Mouse (Mus musculus) cerebellum, postnatal 10 days (tissue): ENCODE results near the gene Lbx1.

Experiments used
- DNase-seq, 2 experiments: peaks; one replicate each; pipeline ENCODE4 v3.0.0; 2021; ENCODE audit warnings: mixed read lengths in 2 of 2

The Lbx1 gene

DNA sequence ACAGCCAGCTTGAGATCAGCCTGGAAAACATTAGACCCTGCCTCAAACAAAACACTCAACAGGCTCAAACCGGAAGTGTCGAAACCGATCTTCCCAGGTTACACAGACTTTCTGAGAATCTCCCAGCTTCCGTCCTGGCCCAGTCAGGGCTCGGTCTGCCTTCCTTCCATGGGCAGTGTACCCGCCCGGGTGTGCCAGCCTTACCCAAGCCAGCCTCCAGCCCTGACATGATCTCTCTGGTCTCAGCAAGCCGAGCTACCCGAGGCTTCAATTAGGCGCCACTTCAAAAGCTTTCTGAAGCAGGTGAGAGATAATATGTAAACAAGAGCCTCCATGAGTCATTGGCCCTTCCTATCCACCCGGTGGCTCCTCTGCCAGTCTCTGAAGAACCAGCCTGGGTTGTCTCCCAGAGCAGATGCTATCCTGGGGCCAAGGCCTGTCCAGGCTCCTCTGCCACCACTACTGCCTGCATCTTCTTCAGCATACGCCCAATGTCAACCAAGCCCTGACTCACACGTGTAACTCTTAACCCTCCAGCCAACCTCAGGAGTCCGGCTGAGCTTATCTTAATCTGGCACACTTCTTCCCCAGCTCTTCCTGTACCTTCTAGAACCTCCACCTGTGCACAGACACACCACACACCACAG, 25.7 kb downstream of the Lbx1 start:
- DNase-seq = no peak

DNA sequence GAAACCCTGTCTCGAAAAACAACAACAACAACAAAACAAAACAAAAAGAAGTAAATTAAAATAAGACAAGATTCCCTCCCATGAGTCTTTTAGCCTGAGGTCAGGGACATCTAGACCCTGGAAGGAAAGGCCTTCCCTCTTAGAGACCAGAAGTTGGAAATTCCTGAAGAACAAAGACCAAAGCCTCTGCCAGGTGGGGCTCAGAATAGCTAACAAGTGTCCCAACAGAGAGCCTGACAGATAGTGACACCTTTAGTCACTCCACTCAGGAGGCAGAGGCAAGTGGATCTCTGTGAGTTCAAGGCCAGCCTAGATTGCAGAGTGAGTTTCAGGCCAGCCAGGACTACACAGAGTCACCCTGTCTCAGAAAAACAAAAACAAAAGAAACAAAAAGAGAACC, 26.4 kb downstream of the Lbx1 start:
- no peak for DNase-seq

DNA sequence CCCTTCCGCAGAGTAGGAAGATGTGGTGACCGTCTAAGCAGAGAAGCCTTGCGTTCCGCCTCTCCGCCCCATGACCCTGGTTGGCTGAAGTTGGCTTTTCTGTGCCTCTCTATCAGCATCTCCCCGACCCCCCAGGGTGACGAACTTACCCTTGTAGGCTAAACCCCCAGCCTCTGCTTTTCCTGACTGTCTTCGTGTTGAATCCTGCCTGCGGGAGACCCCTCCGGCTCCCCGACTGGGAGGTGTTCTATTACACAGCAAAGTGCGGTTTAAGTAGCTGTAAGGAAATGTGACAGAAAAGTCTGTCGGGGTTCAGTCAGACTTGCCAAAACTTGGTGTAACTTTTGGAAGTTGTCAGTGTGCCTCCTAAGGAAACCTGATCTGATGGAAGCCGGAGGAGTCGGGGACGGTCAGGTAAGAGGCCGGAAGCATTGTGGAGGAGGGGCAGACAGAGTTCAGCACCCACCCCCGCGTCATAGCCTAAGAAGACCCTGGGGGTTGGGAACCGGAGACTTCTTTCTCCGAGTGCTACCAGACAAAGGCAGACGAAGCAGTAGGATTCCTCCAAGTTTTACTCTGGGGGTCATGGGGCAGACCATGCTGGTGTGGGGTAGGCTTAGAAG, 27.1 kb downstream of the Lbx1 start:
- peak; percentile 20 to 31 for DNase-seq

DNA sequence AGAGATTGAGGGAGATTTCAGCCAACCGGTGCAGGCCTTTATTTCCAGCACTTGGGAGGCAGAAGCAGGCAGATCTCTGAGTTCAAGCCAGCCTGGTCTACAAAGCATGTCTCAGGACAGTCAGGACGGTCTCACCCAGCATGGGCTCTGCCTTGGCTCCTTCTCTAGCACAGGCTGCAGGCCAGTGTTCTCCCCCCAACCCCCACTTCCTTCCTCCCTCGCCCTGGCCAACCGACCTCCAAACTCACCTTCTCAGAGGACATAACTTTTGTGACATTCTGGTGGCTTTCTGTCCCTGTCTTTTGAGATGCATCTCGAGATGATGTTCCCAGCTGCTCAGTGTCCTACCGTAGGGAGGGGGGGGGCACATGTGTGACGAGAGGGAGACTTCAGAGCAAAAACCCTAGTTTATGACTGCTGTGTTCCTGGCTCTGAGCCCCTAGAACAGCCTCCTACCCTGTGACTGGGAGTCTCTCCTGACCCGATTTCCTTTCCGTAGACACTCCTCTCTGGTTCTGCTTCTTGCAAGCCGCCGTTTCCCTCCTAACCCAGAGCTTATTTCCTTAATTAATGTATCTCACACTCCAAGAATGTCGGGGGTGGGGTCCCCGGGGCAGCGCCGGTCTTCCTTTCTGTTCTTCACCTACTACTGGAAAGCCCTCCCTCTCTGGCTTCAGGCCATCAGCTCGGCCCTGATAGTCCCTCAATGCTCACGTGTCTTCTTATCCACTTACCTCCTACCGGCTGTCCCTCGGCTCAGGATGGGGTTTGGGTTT, 27.8 kb downstream of the Lbx1 start:
- peak; percentile 34 to 47 for DNase-seq

DNA sequence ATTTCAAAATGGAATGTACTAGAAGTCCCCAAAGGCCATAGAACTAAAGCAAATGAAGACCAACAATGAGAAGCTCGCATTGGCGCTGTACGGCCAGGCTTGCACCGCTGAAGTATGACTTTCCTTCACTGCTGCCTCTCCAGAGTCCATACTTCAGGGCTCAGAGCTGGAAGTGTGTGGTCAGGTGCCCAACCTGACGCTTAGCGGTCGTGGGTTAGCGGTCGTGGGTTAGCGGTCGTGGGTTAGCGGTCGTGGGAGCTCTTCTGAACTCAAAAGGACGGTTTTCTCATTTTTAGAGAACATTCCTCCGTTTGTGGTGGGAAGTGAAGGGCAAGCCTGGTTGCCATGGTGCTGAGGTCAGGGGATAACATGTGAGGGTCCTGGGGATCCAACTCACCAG, 28.5 kb downstream of the Lbx1 start:
- no peak for DNase-seq

DNA sequence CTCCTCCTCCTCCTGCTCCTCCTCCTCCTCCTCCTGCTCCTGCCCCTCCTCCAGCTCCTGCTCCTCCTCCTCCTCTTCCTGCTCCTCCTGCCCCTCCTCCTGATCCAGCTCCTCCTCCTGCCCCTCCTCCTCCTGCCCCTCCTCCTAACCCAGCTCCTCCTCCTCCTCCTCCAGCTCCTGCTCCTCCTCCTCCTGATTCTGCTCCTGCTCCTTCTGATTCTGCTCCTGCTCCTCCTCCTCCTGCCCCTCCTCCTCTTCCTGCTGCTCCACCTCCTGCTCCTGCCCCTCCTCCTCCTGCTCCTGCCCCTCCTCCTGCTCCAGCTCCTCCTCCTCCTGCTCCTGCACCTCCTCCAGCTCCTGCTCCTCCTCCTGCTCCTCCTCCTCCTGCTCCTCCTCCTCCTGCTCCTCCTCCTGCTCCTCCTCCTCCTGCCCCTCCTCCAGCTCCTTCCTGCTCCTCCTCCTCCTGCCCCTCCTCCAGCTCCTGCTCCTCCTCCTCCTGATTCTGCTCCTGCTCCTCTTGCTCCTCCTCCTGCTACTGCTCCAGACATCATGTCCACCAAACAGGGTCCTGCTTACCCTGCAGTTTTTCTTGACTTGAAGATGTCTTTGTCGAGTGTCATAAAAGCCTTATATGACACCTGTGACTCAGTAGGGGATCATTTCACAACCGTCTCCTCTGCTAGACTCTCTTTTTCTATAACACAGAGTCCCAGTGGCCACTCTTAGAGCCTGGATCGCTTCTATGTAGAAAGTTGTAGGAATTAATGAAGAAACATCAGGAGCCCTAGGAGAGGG, 30.1 kb downstream of the Lbx1 start:
- DNase-seq = no peak

DNA sequence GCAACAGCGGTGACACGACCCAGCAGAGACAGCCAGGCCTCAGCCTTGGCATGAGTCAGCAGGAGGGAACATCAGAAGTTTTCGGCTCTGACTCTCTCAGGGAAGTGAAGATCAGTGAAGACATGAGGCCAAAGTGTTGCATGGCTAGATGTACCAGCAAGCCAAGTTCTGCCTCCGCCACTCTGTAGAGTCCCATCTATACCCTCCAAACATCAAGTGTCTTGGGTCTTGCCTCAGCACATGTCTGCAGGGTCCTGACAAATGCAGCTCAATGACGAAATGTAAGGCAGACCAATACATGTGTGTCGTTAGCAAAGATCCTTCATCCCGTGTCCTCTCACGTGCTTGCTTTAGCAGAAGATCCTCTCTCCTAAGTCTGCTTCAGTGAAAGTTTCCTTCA, 38.6 kb downstream of the Lbx1 start:
- no peak for DNase-seq

DNA sequence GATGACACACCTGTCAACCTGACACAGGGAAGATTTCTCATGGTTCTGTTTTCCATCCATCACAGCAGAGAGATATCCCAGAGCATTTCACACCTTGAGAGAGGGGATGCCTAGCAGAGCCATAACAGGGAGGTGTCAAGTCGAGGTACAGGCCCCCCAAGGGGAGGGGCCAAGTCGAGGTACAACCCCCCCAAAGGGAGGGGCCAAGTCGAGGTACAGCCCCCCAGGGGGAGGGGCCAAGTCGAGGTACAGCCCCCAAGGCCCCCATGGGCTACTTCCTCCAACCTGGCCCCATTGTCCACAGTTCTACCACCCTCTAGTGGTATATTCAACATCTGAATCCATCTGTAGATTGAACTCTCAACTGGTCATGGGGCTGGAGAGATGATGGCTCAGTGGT, 41.0 kb downstream of the Lbx1 start:
- DNase-seq = no peak
